Mouse (Mus musculus): ENCODE results near the gene Ttc21b. TPM values are rescaled to one million over a fixed set of nuclear protein-coding genes. Genes with fewer than 3 reads are reported as not detected.

The Ttc21b gene
- polyA plus RNA-seq (2012; rRNA removed; ENCODE audit: low replicate concordance): 2.5 and 7.5 TPM in 2 replicates

GRCm38 (mm10) chr2:66256220-66257131 is at the start of gene Ttc21b:
Gene Ttc21b (minus strand): TSS chr2:66256617.

Other genes with a start within 250 kb of the Ttc21b start
- 3.6 TPM in 1 of 2 replicates, not detected in the other for gene Galnt3, start 131.6 kb downstream of the Ttc21b start, polyA plus RNA-seq (2012; rRNA removed; ENCODE audit: low replicate concordance)
- 0.04 and 0.14 TPM in 2 replicates for gene Scn1a, start 184.2 kb upstream of the Ttc21b start, polyA plus RNA-seq (2012; rRNA removed; ENCODE audit: low replicate concordance)